Mouse (Mus musculus) bone marrow macrophage, adult 2 months (primary cell): ENCODE measurements around the gene Pde2a.

Experiments
- CTCF ChIP-seq: IDR thresholded peaks from 2 replicates; pipeline ENCODE4 v1.5.1; 2012; ENCODE audit warnings: low read depth, mild to moderate bottlenecking, low read length, moderate library complexity
- POLR2A ChIP-seq: IDR thresholded peaks from 2 replicates; pipeline ENCODE4 v1.6.1; 2012; ENCODE audit warnings: mild to moderate bottlenecking, low read depth, low read length, borderline replicate concordance

DNA sequence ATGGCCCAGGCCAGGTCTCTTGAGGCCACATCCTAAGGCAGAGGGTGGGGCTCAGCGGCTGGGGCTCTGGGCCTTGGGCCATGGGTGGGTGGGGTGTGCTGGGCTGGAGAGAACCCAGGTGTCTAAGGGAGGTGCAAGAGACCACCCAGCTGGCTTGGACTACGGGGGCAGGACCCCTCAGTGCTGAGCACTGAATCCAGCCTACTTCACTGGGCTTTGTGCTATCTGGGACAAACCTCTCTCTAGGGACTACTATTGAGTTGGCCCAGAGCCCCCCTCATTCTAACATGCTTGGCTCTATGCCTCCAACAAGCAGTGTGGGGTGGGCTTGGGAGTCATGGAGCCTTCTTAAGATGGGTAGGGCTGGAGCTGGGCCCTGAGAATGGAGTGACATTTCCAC is 26.0 kb upstream of the Pde2a start:
- TF ChIP-seq CTCF (no peak), POLR2A (no peak)
